Mouse (Mus musculus): ENCODE data around the gene Paqr5.

The Paqr5 gene

GRCm38 (mm10) chr9:62026600-62026999 is at the start of gene Paqr5:
TSS of gene Paqr5 (minus strand) at chr9:62026856.
- peak; percentile 37 for DNase-seq (ENCODE audit: low spot score)

DNA sequence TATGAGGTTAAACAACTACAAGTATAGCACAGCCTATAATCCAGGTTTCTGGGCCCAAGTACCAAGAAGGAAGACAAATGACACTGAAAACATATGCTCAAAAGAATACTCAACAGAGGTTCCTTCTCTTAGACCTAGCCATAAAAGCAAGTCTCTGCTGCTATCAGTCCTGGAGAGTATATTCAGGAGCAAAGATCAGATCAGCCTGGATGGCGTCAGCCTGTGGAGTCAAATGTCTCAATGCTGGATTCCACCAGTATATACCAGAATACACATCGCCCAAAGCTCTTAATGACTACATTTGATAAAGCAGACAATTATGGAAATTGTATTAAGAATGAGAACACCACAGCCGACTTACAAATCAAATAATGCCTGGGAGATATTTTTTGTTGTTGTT is 35.6 kb upstream of the Paqr5 start:
- no peak for DNase-seq (ENCODE audit: low spot score)

GRCm38 (mm10) chr9:62060431-62060830 is 33.8 kb upstream of the Paqr5 start:
- no peak for DNase-seq (ENCODE audit: low spot score)

DNA sequence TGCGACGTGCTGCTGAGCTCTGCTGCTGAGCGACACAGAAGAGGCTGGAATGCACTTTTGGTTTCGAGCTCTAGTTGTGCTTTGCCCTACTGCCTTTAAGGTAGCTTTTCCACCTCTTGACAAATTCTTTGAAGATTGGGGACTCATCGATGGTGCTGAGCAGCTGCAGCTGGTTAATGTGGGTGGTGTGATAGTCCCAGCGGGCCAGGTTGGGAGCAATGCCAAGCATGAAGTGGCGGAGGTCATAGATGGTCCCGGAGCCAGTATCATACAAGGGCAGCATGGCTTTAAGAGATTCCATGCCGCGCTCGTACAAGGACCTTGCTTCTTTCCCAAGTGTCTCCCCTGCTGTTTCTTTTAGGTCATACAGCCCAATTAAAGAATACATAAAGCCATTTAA is 33.3 kb upstream of the Paqr5 start:
- no peak for DNase-seq (ENCODE audit: low spot score)

DNA sequence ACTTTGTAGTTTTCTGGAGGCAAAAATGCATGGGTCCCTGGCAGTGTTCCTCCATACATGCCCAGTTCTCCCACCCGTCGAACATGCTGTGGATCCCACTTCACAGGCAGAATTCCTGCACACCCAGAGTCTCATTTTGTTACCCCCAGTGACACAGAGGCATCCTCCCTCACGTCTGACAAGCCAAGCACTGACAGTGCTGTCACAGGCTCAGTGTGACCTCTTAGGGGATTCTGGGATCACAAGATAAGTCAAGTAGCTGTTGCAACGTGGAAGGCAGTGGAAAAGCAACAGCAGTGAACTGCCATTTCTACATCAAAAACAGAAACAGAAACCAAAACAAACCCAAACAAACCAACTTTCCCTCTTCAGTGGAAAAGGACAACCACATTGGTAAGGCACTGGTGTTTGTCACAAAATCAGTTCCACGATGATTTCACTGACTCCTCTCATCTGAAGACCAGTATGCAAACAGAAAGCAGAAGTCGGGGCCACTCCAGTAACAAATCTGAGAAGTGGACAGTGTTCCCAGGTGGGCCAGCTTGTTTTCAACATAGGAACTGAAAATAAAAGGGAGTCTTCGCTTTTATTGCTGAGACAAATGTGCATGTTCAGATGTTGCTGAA is 31.3 kb upstream of the Paqr5 start:
- no peak for DNase-seq (ENCODE audit: low spot score)

- DNase-seq (ENCODE audit: low spot score), result no peak
Measured at GRCm38 (mm10) chr9:62056206-62056605, 29.6 kb upstream of the Paqr5 start.

DNA sequence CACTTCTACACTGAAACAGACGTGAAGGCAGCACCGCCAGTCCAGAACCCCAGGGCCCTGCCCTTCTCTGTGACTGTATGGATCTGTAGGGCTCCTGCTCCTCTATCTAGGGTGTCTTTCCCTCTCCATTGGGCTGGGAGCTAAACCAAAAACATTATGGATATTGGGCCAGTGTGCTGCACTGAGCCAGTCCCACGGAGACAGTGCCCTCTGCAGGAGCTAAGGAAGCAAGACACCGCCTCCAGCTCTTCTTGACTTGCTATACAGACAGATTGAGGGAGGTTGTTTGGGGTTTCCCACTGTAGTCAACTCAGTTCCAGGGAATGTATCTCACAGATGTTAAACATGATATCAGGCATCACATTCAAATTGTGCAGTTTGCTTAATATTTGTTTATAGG is 24.1 kb upstream of the Paqr5 start:
- DNase-seq (ENCODE audit: low spot score), result no peak

DNA sequence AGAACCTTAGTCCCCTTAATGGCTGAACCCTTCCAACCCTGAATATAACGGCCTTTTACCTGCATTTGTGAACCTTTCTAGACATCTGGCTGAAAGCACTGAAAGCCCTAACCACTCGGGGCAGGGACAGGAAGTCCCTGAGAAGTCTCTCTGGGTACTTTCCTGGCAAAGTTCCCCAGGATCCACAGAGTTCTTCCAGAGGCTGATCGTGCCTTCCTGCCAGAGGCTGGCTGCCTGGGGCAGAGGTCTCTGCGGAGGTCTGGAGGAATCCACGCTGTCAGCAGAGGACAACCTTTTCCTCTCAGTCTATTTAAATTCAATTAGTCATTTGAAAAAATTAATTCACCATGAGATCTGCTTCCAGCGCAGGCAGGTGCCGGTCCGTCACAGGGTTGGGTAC is 22.5 kb upstream of the Paqr5 start:
- DNase-seq (ENCODE audit: low spot score), result no peak

GRCm38 (mm10) chr9:62042167-62042566 is 15.5 kb upstream of the Paqr5 start:
- no peak for DNase-seq (ENCODE audit: low spot score)

GRCm38 (mm10) chr9:62040008-62040608 is 13.5 kb upstream of the Paqr5 start:
- DNase-seq (ENCODE audit: low spot score), result peak; percentile 76

GRCm38 (mm10) chr9:62035806-62036205 is 9.2 kb upstream of the Paqr5 start:
- no peak for DNase-seq (ENCODE audit: low spot score)

GRCm38 (mm10) chr9:62032206-62032605 is 5.5 kb upstream of the Paqr5 start:
- no peak for DNase-seq (ENCODE audit: low spot score)

DNA sequence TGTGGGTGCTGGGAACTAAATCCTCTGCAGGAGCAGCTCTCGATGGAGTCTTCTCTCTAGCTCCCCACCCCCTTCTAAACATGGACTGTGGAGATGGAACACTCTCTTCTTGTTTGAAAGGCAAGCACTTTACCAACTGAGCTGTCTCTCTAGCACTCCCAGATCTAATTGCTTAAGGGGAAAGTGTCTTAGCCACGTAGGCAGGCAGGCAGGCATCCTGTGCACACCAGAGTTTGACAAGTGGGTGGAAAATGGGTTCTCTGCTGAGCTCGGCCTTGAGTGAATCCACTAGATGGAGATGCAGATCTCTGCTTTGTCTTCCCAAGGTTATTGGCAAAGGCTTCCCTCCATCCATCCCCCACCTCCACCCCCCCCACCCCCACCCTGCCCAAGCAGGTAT is 1.4 kb upstream of the Paqr5 start:
- no peak for DNase-seq (ENCODE audit: low spot score)

DNA sequence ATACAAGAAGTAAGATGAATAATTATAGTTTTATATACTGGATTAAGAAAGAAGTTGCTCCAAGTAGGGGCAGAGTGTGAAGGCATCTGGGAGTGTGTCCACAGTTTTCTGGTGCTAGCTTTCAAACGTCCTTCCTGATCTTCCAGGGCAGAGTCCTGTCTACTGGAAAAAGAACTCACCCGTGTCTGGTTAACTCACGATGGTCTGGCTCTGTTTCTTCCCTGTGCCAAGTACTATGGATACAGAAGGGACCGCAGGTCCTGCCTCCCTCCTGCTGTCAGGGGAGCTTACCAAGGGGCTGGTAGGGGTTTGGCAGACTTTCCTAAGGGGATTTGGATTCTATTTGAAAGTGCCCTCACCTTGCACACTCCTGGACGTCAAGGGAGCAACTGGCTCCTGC is 1.6 kb downstream of the Paqr5 start:
- DNase-seq (ENCODE audit: low spot score), result no peak

DNA sequence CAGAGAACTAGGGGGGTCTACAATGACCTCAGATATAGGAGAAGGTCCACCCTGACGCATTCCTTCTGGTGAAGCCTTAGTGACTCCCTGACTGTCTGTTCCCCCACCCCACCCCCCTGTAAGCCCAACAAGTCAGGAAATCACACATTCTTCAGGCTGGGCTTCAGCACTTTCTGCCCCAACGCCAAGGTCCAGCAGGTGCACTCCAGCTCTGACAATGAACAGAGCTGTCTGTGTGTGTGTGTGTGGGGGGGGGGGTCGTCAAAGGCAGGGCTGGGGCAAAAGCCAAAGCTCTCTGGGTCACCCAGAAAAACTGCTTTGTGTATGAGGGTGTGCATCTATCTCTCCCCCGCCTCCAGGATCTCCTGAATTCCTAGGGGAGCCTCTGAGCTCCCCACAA is 2.8 kb downstream of the Paqr5 start:
- DNase-seq (ENCODE audit: low spot score), result no peak

GRCm38 (mm10) chr9:62022961-62023680 is 3.5 kb downstream of the Paqr5 start:
- no peak for DNase-seq (ENCODE audit: low spot score)

GRCm38 (mm10) chr9:62021583-62022120 is 5.0 kb downstream of the Paqr5 start:
- no peak for DNase-seq (ENCODE audit: low spot score)

- no peak for DNase-seq (ENCODE audit: low spot score)
Measured at GRCm38 (mm10) chr9:62020259-62020658, 6.4 kb downstream of the Paqr5 start.

DNA sequence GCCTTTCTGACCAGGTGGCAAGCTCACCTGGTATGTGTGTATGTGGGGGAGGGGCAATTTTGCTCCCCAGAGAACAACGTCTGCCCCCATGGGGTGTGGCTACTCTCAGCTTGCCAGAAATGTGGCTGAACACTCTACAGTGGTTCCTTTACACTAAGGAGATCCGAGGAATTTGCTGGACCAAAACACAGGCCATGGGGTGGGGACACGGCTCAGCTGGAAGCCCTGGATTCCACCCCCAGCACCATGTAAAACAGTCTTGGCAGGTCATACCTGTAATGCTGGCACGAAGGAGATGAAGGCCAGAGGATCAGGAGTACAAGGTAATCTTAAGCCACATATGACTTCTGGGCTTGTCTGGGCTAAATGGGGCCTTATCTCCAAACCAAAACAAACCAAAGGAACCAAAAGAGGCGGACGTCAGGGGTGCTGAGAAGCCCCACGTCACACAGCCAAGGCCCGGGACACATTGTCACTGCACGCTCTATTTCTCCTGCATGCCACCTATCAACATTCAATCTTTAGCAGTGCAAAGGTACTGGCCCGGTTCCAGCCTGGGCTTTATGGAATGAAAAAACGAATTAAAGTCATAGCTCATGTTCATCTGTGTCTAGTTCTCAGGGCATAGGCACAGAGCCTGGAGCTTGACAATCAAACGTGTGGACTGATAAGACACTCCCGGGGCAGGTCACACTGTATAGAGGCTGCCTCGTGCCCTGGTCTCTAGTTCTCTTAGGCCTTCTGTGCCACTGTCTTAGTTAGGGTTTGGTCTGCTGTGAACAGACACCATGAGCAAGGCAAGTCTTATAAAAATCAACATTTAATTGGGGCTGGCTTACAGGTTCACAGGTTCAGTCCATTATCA is 8.2 kb downstream of the Paqr5 start:
- no peak for DNase-seq (ENCODE audit: low spot score)

- DNase-seq (ENCODE audit: low spot score), result no peak
Measured at GRCm38 (mm10) chr9:62017329-62017728, 9.3 kb downstream of the Paqr5 start.

DNA sequence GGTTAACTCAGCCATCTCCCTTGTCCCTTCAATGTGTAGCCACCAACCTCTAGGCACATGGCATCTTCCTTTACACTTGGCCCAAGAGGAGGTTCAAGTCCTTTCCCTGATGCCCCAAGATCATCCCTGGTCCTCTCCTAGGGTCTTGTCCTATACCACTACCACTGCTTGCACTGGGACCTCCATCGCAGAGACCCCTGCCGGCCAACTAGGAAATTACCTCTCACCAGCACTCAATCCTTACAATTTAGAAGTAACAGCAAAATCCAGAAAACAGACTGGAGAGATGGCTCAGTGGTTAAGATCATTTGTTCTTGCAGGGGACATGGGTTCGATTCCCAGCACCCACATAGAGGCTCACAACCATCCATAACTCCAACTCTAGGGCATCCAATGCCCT is 11.2 kb downstream of the Paqr5 start:
- no peak for DNase-seq (ENCODE audit: low spot score)
